Mouse (Mus musculus) c-Kit-positive CD71-negative TER-119-negative erythroid progenitor cells, embryonic 14.5 days (primary cell): ENCODE results near the gene Ciao1.
A peak's percentile ranks its signal among the peaks of the same experiment; 100 is the strongest.
"Not testable (repeated sequence)": the region's sequence is repeated elsewhere in the genome, so short reads cannot be mapped to it uniquely, and the experiment has no call there.

Experiments
- DNase-seq: peaks from one replicate; pipeline ENCODE4 v3.0.0-alpha.2; 2013; ENCODE audit warnings: low read depth

Gene Ciao1

GRCm38 (mm10) chr2:127250291-127251008 lies 2.8 kb upstream of the Ciao1 start:
- DNase-seq, result no peak

- no peak for DNase-seq
Observed at GRCm38 (mm10) chr2:127248334-127249004, 853 bp upstream of the Ciao1 start.

- DNase-seq, result no peak
Observed at GRCm38 (mm10) chr2:127240065-127240464, 7.6 kb downstream of the Ciao1 start.

GRCm38 (mm10) chr2:127237897-127238610 lies 9.6 kb downstream of the Ciao1 start:
- DNase-seq, result no peak

GRCm38 (mm10) chr2:127225261-127225660 lies 22.4 kb downstream of the Ciao1 start:
- no peak for DNase-seq

- no peak for DNase-seq
Observed at GRCm38 (mm10) chr2:127217746-127218145, 29.9 kb downstream of the Ciao1 start.

- no peak for DNase-seq
Observed at GRCm38 (mm10) chr2:127210701-127211100, 36.9 kb downstream of the Ciao1 start.

GRCm38 (mm10) chr2:127208452-127208769 lies 39.2 kb downstream of the Ciao1 start:
- no peak for DNase-seq

- peak; percentile 94 for DNase-seq
Observed at GRCm38 (mm10) chr2:127207547-127208451, 39.8 kb downstream of the Ciao1 start, which contains the start of the genes 1810024B03Rik and Snrnp200. Gene 1810024B03Rik, minus strand, starts transcription at chr2:127208280. Gene Snrnp200, plus strand, starts transcription at chr2:127208386.

GRCm38 (mm10) chr2:127206916-127207315 lies 40.7 kb downstream of the Ciao1 start:
- DNase-seq, result no peak

- not testable (repeated sequence) for DNase-seq
Observed at GRCm38 (mm10) chr2:127205936-127206335, 41.7 kb downstream of the Ciao1 start.

- DNase-seq, result peak; percentile 62
Observed at GRCm38 (mm10) chr2:127204932-127205331, 42.7 kb downstream of the Ciao1 start.
